Mouse (Mus musculus): ENCODE results near the gene Fam234a.
"Not testable (repeated sequence)": the region's sequence is repeated elsewhere in the genome, so short reads cannot be mapped to it uniquely, and the experiment has no call there.

The Fam234a gene

GRCm38 (mm10) chr17:26175248-26175647 is 68.8 kb downstream of the Fam234a start:
- DNase-seq (ENCODE audit: low read depth, low spot score): not testable (repeated sequence)

GRCm38 (mm10) chr17:26168039-26168438 is 76.0 kb downstream of the Fam234a start:
- peak; percentile 85 for DNase-seq (ENCODE audit: low read depth, low spot score)

- no peak for DNase-seq (ENCODE audit: low read depth, low spot score)
Observed at GRCm38 (mm10) chr17:26162736-26163135, 81.3 kb downstream of the Fam234a start.

Data from A20 (cell line).